Mouse (Mus musculus) MEL (cell line): ENCODE results near the gene Ccdc115.

ENCODE experiments used
- CHD1 ChIP-seq: IDR thresholded peaks from 2 replicates; pipeline ENCODE4 v1.6.1; 2012; ENCODE audit warnings: low read depth, mild to moderate bottlenecking, inconsistent platforms, low read length, improper control_type of control experiment
- CTCF ChIP-seq, 3 experiments: IDR thresholded peaks in 2 of 3; conservative IDR thresholded peaks in 1 of 3; 2 replicates each; pipeline ENCODE4 v1.5.1; 2011 to 2012; ENCODE audit warnings: low read length in 3 of 3, low read depth in 2 of 3, mild to moderate bottlenecking in 2 of 3, improper control_type of control experiment in 1 of 3, inconsistent platforms in 1 of 3, mixed read lengths in 1 of 3, moderate library complexity in 1 of 3; ENCODE audit not compliant: control insufficient read depth in 1 of 3, insufficient read depth in 1 of 3, poor library complexity in 1 of 3, severe bottlenecking in 1 of 3
- ETS1 ChIP-seq: IDR thresholded peaks from 2 replicates; pipeline ENCODE4 v1.6.1; 2012; ENCODE audit warnings: low read depth, mild to moderate bottlenecking, inconsistent platforms, low read length, improper control_type of control experiment, moderate library complexity
- GABPA ChIP-seq: IDR thresholded peaks from 2 replicates; pipeline ENCODE4 v1.6.1; 2012; ENCODE audit warnings: low read depth, mild to moderate bottlenecking, inconsistent platforms, low read length, improper control_type of control experiment, moderate library complexity
- GATA1 ChIP-seq: IDR thresholded peaks from 2 replicates; pipeline ENCODE4 v1.6.1; 2011; ENCODE audit warnings: low read depth, low read length, improper control_type of control experiment
- HCFC1 ChIP-seq: IDR thresholded peaks from 2 replicates; pipeline ENCODE4 v1.6.1; 2012; ENCODE audit warnings: low read depth, mild to moderate bottlenecking, inconsistent platforms, low read length, improper control_type of control experiment, moderate library complexity
- KAT2A ChIP-seq: conservative IDR thresholded peaks from 2 replicates; pipeline ENCODE4 v1.6.1; 2012; ENCODE audit warnings: low read depth, low read length, improper control_type of control experiment, inconsistent platforms
- MYC ChIP-seq: IDR thresholded peaks from 2 replicates; pipeline ENCODE4 v1.6.1; 2011; ENCODE audit warnings: low read depth, mild to moderate bottlenecking, low read length, improper control_type of control experiment, moderate library complexity
- NRF1 ChIP-seq: IDR thresholded peaks from 2 replicates; pipeline ENCODE4 v1.6.1; 2014; ENCODE audit warnings: low read depth, mild to moderate bottlenecking, inconsistent platforms, low read length, improper control_type of control experiment, moderate library complexity; ENCODE audit not compliant: poor library complexity, insufficient read depth, severe bottlenecking
- TBP ChIP-seq: IDR thresholded peaks from 2 replicates; pipeline ENCODE4 v1.8.0; 2011; ENCODE audit warnings: low read depth, low read length, improper control_type of control experiment
- USF1 ChIP-seq: IDR thresholded peaks from 2 replicates; pipeline ENCODE4 v1.6.1; 2014; ENCODE audit warnings: low read depth, mild to moderate bottlenecking, inconsistent platforms, low read length, improper control_type of control experiment, moderate library complexity
- ZC3H11A ChIP-seq: IDR thresholded peaks from 2 replicates; pipeline ENCODE4 v1.6.1; 2012; ENCODE audit warnings: low read depth, mild to moderate bottlenecking, inconsistent platforms, low read length, improper control_type of control experiment

DNA sequence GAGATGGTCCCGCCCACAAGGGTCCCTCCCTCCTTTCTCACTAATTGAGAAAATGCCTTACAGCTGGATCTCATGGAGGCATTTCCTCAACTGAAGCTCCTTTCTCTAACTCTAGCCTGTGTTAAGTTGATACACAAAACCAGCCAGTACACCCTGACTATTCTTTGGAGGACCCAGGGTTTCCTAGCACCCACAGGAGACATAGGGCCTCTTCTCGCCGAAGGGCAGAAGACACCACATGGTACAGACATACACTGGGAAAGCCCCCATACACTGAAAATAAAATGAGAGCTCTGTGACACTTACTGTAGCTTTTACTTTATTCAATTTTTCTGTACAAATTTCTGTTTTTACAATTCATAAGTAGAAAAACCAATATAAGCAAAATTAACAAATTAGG, 3.1 kb downstream of the Ccdc115 start:
- TF ChIP-seq TBP = no peak
- no peak for TF ChIP-seq CTCF (IDR thresholded peaks at IDR 0.05 in 2 of 3, conservative IDR thresholded peaks at IDR 0.05 in 1 of 3; ENCODE audit: control insufficient read depth in 1 of 3, insufficient read depth in 1 of 3, low read depth in 2 of 3, low read length in 3 of 3, poor library complexity in 1 of 3, severe bottlenecking in 1 of 3)
- no peak for TF ChIP-seq MYC
- TF ChIP-seq GATA1 = no peak
- TF ChIP-seq NRF1 = no peak
- TF ChIP-seq KAT2A = no peak
- TF ChIP-seq GABPA = no peak
- no peak for TF ChIP-seq USF1
- no peak for TF ChIP-seq CHD1
- TF ChIP-seq ZC3H11A = no peak
- TF ChIP-seq ETS1 = no peak
- TF ChIP-seq HCFC1 = no peak
